Mouse (Mus musculus) mature B cell (primary cell): ENCODE data around the gene Anp32e.

Experiments used
- in situ Hi-C: fragments of 300-500 bp; cut with MboI; formaldehyde crosslinking; loops from 2 replicates; pipeline ENCODE4 v1.14.3; 2019

Anp32e gene

GRCm38 (mm10) chr3:95996451-95997073 lies 67.5 kb downstream of the Anp32e start:
- in situ Hi-C loops, result loop anchor here (5.0 kb wide), 1 partner anchor 34 kb away; no protein-coding TSS in a partner anchor
